Mouse (Mus musculus) forebrain, embryonic 12.5 days (tissue): ENCODE data around the gene Slc35f5. TPM values are rescaled to one million over a fixed set of nuclear protein-coding genes. Genes with fewer than 3 reads are reported as not detected.
A peak's percentile ranks its signal among the peaks of the same experiment; 100 is the strongest.

ENCODE experiments used
- ATAC-seq: fragments of 200-750 bp; cut with Nextera tagmentation; 2 replicates; pipeline ENCODE4 v1.8.0; 2017; ENCODE audit warnings: moderate TSS enrichment; ENCODE audit not compliant: low FRiP score
- H3K27ac ChIP-seq: fragments of 300-500 bp; sonication (generic); 2 replicates; pipeline ENCODE4 v1.5.1; 2016; ENCODE audit warnings: mild to moderate bottlenecking
- H3K27me3 ChIP-seq: fragments of 300-500 bp; sonication (generic); 2 replicates; pipeline ENCODE4 v1.6.1; 2016; ENCODE audit warnings: mild to moderate bottlenecking
- H3K36me3 ChIP-seq: fragments of 300-500 bp; sonication (generic); replicated peaks from 2 replicates; pipeline ENCODE4 v1.6.1; 2016; ENCODE audit warnings: mild to moderate bottlenecking
- H3K4me1 ChIP-seq: fragments of 300-500 bp; sonication (generic); 2 replicates; pipeline ENCODE4 v1.6.1; 2016
- H3K4me2 ChIP-seq: fragments of 300-500 bp; sonication (generic); 2 replicates; pipeline ENCODE4 v1.6.1; 2016; ENCODE audit warnings: mild to moderate bottlenecking, moderate library complexity
- H3K4me3 ChIP-seq: fragments of 300-500 bp; sonication (generic); replicated peaks from 2 replicates; pipeline ENCODE4 v1.5.1; 2016; ENCODE audit warnings: mild to moderate bottlenecking
- H3K9ac ChIP-seq: fragments of 300-500 bp; sonication (generic); 2 replicates; pipeline ENCODE4 v1.6.1; 2016; ENCODE audit warnings: mild to moderate bottlenecking
- H3K9me3 ChIP-seq: fragments of 300-500 bp; sonication (generic); 2 replicates; pipeline ENCODE4 v1.6.1; 2016
- WGBS: fragments of 180-500 bp; shearing (Covaris S2); methylation state at CpG from one replicate; pipeline ENCODE4 v1.1.7; 2016; 5-methylcytosine and 5-hydroxymethylcytosine counted together
- polyA plus RNA-seq: library from polyadenylated mRNA; unstranded; fragments of >200 nt; fragmentation: Nextera tagmentation; extraction: Ambion mirVana; gene quantifications from 2 replicates; pipeline ENCODE4 v1.2.1, GENCODE M21; 2016

The Slc35f5 gene
- polyA plus RNA-seq, 1 experiment from 2014 or later, result 22.5 TPM

- Histone ChIP-seq H3K4me3 (no peak overlapping the region), H3K27ac (no peak overlapping the region), H3K36me3 (no peaks in the 10 kb centered on the region), H3K4me1 (no peaks in the 10 kb centered on the region), H3K27me3 (no peaks in the 10 kb centered on the region), H3K4me2 (no peak overlapping the region), H3K9me3 (no peaks in the 10 kb centered on the region), H3K9ac (no peak overlapping the region)
- ATAC-seq, result no peak
- 86% methylated on average over 7 of the region's 7 CpGs for WGBS
Observed at GRCm38 (mm10) chr1:125542008-125542999, 18.1 kb upstream of the Slc35f5 start.

- ATAC-seq, result no peak
Observed at GRCm38 (mm10) chr1:125549872-125550271, 10.5 kb upstream of the Slc35f5 start.

GRCm38 (mm10) chr1:125550359-125550758 is 10.0 kb upstream of the Slc35f5 start:
- Histone ChIP-seq H3K4me2 (no peak overlapping the region), H3K9me3 (no peaks in the 10 kb centered on the region), H3K9ac (no peak overlapping the region), H3K27ac (no peak overlapping the region), H3K36me3 (no peaks in the 10 kb centered on the region), H3K27me3 (no peaks in the 10 kb centered on the region), H3K4me3 (no peak overlapping the region), H3K4me1 (no peaks in the 10 kb centered on the region)
- no peak for ATAC-seq
- 85% methylated on average over 1 of the region's 1 CpGs for WGBS

More at GRCm38 (mm10) chr1:125549872-125550271, 10.5 kb upstream of the Slc35f5 start:
- no peaks in the 10 kb centered on the region for H3K36me3 ChIP-seq
- H3K27ac ChIP-seq, result no peak overlapping the region
- no peaks in the 10 kb centered on the region for H3K9me3 ChIP-seq
- WGBS, result 54% methylated on average over 1 of the region's 1 CpGs
- no peak overlapping the region for H3K4me3 ChIP-seq
- no peaks in the 10 kb centered on the region for H3K27me3 ChIP-seq
- H3K9ac ChIP-seq, result no peak overlapping the region
- no peaks in the 10 kb centered on the region for H3K4me1 ChIP-seq
- no peak overlapping the region for H3K4me2 ChIP-seq

GRCm38 (mm10) chr1:125551564-125551963 is 8.8 kb upstream of the Slc35f5 start:
- Histone ChIP-seq H3K27me3 (no peaks in the 10 kb centered on the region), H3K4me3 (no peak overlapping the region), H3K9me3 (no peaks in the 10 kb centered on the region), H3K4me2 (no peak overlapping the region), H3K27ac (no peak overlapping the region), H3K4me1 (no peaks in the 10 kb centered on the region), H3K9ac (no peak overlapping the region), H3K36me3 (no peaks in the 10 kb centered on the region)
- no peak for ATAC-seq
- 82% methylated on average over 2 of the region's 2 CpGs for WGBS

GRCm38 (mm10) chr1:125559261-125559660 is 1.1 kb upstream of the Slc35f5 start:
- H3K4me2 ChIP-seq, result no peak overlapping the region
- no peaks in the 10 kb centered on the region for H3K27me3 ChIP-seq
- H3K27ac ChIP-seq, result no peak overlapping the region
- no peak for ATAC-seq
- H3K9ac ChIP-seq, result no peak overlapping the region
- H3K36me3 ChIP-seq, result no peaks in the 10 kb centered on the region
- H3K4me3 ChIP-seq, result no peak overlapping the region
- 76% methylated on average over 3 of the region's 3 CpGs for WGBS
- H3K9me3 ChIP-seq, result no peaks in the 10 kb centered on the region
- peaks cover 8% of the 10 kb centered on the region for H3K4me1 ChIP-seq

GRCm38 (mm10) chr1:125559721-125560120 is 674 bp upstream of the Slc35f5 start:
- peak overlapping the region; percentile 84; the same call in 1 of the 2 replicates for H3K27ac ChIP-seq
- peak overlapping the region; percentile 66 for H3K4me3 ChIP-seq
- H3K9ac ChIP-seq, result peak overlapping the region; percentile 72
- H3K9me3 ChIP-seq, result no peaks in the 10 kb centered on the region
- WGBS, result 40% methylated on average over 2 of the region's 2 CpGs
- peaks cover 8% of the 10 kb centered on the region for H3K4me1 ChIP-seq
- no peak for ATAC-seq
- no peaks in the 10 kb centered on the region for H3K36me3 ChIP-seq
- H3K27me3 ChIP-seq, result no peaks in the 10 kb centered on the region
- peak overlapping the region; percentile 77 for H3K4me2 ChIP-seq

- H3K9me3 ChIP-seq, result no peaks in the 10 kb centered on the region
- H3K27me3 ChIP-seq, result no peaks in the 10 kb centered on the region
- H3K4me3 ChIP-seq, result peak overlapping the region; percentile 66
- under 1% methylated on average over 24 of the region's 29 CpGs for WGBS
- peak overlapping the region; percentile 72 for H3K9ac ChIP-seq
- no peaks in the 10 kb centered on the region for H3K36me3 ChIP-seq
- H3K4me2 ChIP-seq, result peak overlapping the region; percentile 77
- peak overlapping the region; percentile 84 for H3K27ac ChIP-seq
- peaks cover 8% of the 10 kb centered on the region for H3K4me1 ChIP-seq
- peak; percentile 34; the same call in 1 of the 2 replicates for ATAC-seq
Observed at GRCm38 (mm10) chr1:125561206-125561605, 811 bp downstream of the Slc35f5 start.

GRCm38 (mm10) chr1:125561841-125562240 is 1.4 kb downstream of the Slc35f5 start:
- peak overlapping the region; percentile 72; the same call in 1 of the 2 replicates for H3K9ac ChIP-seq
- H3K4me1 ChIP-seq, result peaks cover 8% of the 10 kb centered on the region
- peak overlapping the region; percentile 66 for H3K4me3 ChIP-seq
- 86% methylated on average over 4 of the region's 4 CpGs for WGBS
- no peaks in the 10 kb centered on the region for H3K36me3 ChIP-seq
- no peak for ATAC-seq
- no peaks in the 10 kb centered on the region for H3K27me3 ChIP-seq
- no peaks in the 10 kb centered on the region for H3K9me3 ChIP-seq
- no peak overlapping the region for H3K27ac ChIP-seq
- peak overlapping the region; percentile 77 for H3K4me2 ChIP-seq

GRCm38 (mm10) chr1:125568126-125568525 is 7.7 kb downstream of the Slc35f5 start:
- no peak overlapping the region for H3K27ac ChIP-seq
- H3K27me3 ChIP-seq, result no peaks in the 10 kb centered on the region
- H3K9me3 ChIP-seq, result no peaks in the 10 kb centered on the region
- no peak overlapping the region for H3K4me3 ChIP-seq
- H3K4me2 ChIP-seq, result no peak overlapping the region
- H3K4me1 ChIP-seq, result no peaks in the 10 kb centered on the region
- no peak overlapping the region for H3K9ac ChIP-seq
- 80% methylated on average over 4 of the region's 4 CpGs for whole genome bisulfite sequencing
- ATAC-seq, result no peak
- peaks cover 22% of the 10 kb centered on the region for H3K36me3 ChIP-seq

- Histone ChIP-seq H3K36me3 (peaks cover 34% of the 10 kb centered on the region), H3K27ac (no peak overlapping the region), H3K9ac (no peak overlapping the region), H3K4me3 (no peak overlapping the region), H3K9me3 (no peaks in the 10 kb centered on the region), H3K4me1 (no peaks in the 10 kb centered on the region), H3K4me2 (no peak overlapping the region), H3K27me3 (no peaks in the 10 kb centered on the region)
- WGBS, result 79% methylated on average over 2 of the region's 2 CpGs
- ATAC-seq, result no peak
Observed at GRCm38 (mm10) chr1:125574219-125574618, 13.8 kb downstream of the Slc35f5 start.

- no peak for ATAC-seq
- Histone ChIP-seq H3K4me1 (no peaks in the 10 kb centered on the region), H3K36me3 (peaks cover 30% of the 10 kb centered on the region), H3K4me2 (no peak overlapping the region), H3K9me3 (no peaks in the 10 kb centered on the region), H3K4me3 (no peak overlapping the region), H3K27me3 (no peaks in the 10 kb centered on the region), H3K27ac (no peak overlapping the region), H3K9ac (no peak overlapping the region)
- 91% methylated on average over 10 of the region's 10 CpGs for WGBS
Observed at GRCm38 (mm10) chr1:125575458-125576114, 15.2 kb downstream of the Slc35f5 start.

- H3K4me3 ChIP-seq, result no peak overlapping the region
- no peaks in the 10 kb centered on the region for H3K4me1 ChIP-seq
- H3K9ac ChIP-seq, result no peak overlapping the region
- no peaks in the 10 kb centered on the region for H3K27me3 ChIP-seq
- H3K9me3 ChIP-seq, result no peaks in the 10 kb centered on the region
- no peak for ATAC-seq
- H3K4me2 ChIP-seq, result no peak overlapping the region
- H3K27ac ChIP-seq, result no peak overlapping the region
- peaks cover 30% of the 10 kb centered on the region for H3K36me3 ChIP-seq
Observed at GRCm38 (mm10) chr1:125576965-125577364, 16.6 kb downstream of the Slc35f5 start.
